Mouse (Mus musculus) small intestine, adult 2 months (tissue): ENCODE results near the gene Tmem144.

Source experiments
- CTCF ChIP-seq: fragments of 200-500 bp; IDR thresholded peaks from 2 replicates; pipeline ENCODE4 v1.5.1; 2012; ENCODE audit warnings: low read depth, mild to moderate bottlenecking, control low read depth, inconsistent platforms, low read length, moderate library complexity, mixed read lengths; ENCODE audit not compliant: insufficient replicate concordance, insufficient read length; ENCODE audit errors: extremely low read depth
- POLR2A ChIP-seq: fragments of 200-500 bp; IDR thresholded peaks from 2 replicates; pipeline ENCODE4 v1.6.1; 2012; ENCODE audit warnings: low read depth, mild to moderate bottlenecking, control low read depth, inconsistent platforms, low read length, moderate library complexity

DNA sequence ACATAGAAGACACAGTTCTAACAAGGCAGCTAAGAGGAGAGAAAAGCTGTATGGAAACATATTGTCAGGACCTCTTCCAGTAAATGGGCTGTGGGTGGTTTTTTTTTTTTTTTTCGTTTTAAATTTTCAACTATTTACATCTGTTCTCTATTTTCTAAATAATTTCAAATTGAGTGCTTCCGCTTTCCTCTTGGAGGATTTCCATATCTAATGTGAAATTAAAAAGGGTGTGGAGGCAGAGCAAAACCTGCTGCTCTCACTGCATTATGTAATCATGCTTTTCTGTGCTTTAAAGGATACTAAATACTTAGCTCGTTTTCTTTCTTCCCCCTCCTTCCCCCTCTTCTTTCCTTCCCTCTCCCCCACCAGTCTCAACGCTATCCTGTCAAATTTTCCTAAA is 3.7 kb downstream of the Tmem144 start:
- no peak for TF ChIP-seq POLR2A
- no peak for TF ChIP-seq CTCF
